Mouse (Mus musculus): ENCODE results near the gene Fblim1.
"Not testable (repeated sequence)": the region's sequence is repeated elsewhere in the genome, so short reads cannot be mapped to it uniquely, and the experiment has no call there.

Fblim1 gene

DNA sequence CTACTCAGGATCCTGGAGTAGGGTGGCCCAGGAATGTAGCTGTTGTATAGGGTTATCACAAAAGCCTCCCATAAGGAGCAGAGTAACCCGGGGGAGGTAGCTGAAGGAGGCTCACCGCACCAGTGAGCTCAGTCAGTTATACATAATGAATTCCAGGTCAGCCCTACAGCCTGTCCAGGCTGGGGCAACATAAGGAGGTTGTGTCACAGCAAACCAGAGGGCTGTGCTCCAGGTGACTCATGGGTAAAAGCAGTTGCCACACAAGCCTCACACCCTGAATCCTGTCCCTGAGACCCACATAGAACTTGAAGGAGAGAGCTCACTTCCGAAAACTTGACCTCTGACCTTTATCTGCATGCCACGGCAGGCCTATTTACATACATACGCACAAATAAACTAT lies 36.9 kb downstream of the Fblim1 start:
- DNase-seq (ENCODE audit: low spot score) = no peak

DNA sequence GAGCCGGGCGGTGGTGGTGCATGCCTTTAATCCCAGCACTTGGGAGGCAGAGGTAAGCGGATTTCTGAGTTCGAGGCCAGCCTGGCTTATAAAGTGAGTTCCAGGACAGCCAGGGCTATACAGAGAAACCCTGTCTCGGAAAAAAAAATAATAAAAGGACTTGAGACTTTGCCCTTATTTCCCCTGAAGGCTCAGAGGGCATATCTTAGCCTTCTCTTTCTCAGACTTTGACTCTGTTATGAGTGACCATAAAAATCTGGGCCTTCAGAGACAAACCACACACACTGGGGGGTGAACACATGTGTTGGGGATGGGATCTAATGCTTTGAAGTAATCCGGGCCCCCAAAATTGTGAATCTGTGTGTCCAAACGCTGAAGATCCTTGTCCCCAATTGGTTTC lies 38.7 kb downstream of the Fblim1 start:
- not testable (repeated sequence) for DNase-seq (ENCODE audit: low spot score)

DNA sequence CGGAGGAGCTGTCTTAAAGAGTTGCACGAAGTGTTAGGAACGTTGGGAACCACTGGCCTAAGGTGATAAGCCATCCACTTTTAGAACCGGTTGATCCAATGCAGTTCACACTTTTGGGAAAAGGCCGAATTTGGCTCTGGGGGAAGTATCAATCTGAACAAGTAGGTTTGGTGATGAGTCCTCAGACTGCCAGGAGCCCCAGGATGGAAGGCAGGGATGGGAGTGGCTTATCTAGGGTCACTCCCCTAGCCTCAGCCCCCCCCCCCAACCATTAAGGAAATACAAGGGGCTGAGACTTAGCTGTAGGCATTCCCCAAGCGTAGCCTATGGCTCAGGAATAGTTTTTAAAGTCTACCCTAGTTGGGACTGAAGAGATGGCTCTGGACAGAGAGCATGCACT lies 39.7 kb downstream of the Fblim1 start:
- no peak for DNase-seq (ENCODE audit: low spot score)

DNA sequence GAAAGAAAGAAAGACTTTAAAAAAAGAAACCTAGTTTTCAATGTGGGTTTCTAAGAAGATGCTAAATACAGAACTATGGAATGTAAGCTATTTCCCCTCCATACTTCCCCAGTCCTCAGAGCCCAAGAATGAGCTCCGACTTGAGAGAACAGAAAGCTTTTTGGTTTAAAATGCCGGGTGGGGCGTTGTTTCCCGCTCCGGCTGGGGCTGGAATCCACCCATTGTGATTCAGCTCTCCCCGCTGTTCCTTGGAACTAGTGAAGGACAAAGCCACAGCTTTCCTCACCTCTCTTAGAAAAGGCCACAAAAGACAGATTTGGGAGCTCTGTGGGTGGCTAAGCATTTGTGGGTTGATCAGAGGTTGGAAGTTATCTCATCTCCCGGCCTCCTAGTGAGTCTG lies 40.6 kb downstream of the Fblim1 start:
- no peak for DNase-seq (ENCODE audit: low spot score)

DNA sequence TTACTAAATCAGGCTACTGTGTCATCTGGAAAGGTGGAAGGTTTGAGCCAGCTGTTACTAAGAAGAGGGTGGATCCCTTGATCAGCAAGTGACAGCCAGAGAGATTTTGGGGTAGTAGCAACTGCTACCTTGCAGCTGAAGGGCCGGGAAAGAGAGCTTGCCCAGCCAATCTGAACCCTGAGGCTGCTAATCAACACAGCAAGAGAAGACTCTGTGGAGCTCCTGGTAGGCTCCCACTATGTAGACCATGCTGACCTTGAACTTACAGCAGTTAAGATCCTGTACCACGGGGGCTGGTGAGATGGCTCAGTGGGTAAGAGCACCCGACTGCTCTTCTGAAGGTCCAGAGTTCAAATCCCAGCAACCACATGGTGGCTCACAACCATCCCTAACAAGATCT lies 41.2 kb downstream of the Fblim1 start:
- no peak for DNase-seq (ENCODE audit: low spot score)

DNA sequence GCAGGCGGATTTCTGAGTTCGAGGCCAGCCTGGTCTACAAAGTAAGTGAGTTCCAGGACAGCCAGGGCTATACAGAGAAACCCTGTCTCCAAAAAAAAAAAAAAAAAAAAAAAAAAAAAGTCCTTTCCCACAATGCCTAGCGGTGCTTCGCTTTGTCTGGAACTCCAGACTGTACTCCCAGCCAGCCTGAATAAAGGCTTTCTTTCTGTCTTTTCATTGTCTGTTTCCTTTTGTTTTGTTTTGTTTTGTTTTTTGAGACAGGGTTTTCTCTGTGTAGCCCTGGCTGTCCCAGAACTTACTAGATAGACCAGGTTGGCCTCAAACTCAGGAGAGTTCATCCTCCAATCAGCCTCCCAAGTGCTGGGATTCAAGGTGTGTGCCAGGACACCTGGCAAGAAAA lies 41.7 kb downstream of the Fblim1 start:
- DNase-seq (ENCODE audit: low spot score) = no peak

DNA sequence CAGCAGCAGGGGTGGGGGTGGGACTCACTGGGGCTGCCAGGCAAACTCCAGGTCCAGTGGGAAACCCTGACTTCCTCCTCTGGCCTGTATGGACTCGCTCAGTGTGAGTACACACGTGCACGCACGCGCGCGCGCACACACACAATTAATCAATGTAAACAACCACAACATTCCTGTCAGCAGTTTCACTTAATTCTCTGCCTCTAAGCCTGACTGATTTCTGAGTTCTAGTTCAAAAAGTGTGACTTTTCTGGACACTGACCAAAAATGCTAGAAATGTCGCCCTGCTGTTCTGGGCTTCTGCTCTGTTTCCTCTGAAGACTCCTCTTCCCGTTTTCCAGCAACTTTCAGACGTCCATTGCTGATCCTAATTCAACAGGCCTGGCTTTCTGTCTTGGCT lies 43.6 kb downstream of the Fblim1 start:
- DNase-seq (ENCODE audit: low spot score) = no peak

DNA sequence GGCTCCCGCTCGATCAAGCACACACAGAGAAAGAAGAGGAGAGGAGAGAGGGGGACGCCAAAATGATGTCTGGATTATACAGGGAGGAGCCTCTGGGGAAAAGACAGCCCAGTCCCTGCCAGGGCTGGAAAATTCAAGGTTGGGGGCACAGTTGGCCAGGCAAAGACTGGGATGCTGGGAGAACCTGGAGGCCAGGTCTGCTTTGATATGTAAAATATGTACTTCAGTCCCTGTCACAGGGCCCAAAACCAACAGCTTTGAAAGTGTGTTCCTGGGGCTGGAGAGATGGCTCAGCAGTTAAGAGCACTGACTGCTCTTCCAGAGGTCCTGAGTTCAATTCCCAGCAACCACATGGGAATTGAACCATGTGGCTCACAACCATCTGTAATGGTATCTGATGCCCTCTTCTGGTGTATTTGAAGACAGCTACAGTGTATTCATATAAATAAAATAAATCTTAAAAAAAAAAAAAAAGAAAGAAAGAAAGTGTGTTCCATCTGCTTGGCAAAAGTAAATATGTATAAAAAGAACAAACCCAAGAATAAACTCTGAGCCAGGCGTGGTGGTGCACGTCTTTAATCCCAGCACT lies 44.5 kb downstream of the Fblim1 start:
- DNase-seq (ENCODE audit: low spot score) = not testable (repeated sequence)

DNA sequence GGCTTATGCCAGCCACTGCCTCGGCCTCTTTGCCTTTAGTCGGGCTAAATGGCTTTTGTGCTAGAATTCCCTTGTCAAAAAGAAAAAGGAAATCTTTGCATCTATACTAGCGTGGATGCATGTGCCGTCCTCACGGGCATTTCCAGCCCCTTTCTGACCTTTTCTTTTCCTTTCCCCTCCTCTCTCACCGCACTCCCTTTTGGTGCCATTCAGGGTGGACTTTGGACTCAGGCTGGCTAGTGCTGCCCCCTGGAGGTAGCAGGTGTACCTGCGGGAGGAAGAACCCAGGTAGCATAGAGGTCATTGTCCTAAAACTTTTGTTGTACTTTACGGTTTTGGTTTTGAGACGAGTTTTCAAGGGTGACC lies 46.0 kb downstream of the Fblim1 start:
- peak; percentile 89 for DNase-seq (ENCODE audit: low spot score)

DNA sequence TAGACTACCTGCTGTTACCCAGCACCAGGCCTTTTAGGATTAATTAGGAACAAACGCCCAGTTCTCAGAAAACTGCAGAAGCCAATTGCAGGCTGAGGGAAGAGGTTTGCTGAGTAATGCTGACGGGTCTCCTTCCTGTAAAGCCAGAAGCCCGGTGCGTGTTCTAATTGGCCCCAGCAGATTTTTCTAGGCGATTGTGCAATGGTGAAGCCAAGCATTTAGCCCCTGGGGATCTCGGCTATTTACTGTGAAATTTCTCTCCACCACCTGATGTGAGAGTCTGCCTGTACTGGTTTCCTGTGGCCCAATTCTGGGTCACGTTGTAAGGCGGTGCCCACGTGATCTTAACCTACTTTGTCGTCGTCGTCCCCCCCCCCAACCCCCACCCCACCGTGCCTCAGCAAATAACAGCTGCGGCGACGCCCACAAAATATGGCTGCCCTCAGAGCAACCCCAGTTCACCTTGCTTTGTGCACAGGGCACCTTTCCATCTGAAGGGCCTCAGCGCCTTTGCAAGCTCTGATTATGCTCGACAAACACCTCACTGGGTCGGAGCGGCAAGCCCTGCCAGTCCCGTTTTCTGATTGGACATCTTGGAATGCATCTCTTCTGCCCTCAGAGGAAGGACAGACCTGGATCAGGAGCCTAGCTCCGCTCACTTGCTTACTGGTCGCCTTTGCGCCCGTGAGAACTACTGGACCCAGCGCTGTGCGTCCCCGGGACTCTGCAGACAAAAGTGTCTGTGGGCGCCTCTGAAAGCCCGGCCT lies 46.6 kb downstream of the Fblim1 start:
- peak; percentile 87 for DNase-seq (ENCODE audit: low spot score)

DNA sequence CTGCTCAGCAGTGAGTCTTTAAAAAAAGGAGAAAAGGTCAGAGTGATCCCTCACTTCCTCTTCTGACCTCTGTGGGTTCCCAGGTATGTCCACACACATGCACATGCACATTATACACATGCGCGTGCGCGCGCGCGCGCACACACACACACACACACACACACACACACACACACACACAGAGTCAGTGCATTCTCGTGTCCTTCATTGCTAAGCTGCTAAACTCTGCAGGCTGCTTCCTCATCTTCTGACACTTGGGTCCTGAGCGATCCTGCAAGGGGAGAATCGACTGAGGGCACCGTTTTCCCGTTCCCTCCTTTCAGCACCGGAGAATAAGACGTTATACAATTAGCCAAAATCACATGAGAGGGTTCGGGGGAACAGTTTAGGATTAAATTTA lies 47.2 kb downstream of the Fblim1 start:
- DNase-seq (ENCODE audit: low spot score) = peak; percentile 25

DNA sequence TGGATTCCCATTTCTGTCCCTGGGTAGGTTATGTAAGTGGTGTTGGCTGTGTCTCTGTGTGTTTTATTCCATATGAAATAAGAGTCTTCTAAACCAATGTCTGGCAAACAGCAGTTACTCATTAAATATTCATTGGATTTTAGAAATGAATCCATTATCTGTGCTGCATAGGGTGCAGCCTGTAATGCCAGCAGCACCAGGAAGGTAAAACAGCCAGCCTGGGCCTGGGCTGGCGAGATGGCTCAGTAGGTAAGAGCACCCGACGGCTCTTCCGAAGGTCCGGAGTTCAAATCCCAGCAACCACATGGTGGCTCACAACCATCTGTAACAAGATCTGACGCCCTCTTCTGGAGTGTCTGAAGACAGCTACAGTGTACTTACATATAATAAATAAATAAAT lies 49.7 kb downstream of the Fblim1 start:
- not testable (repeated sequence) for DNase-seq (ENCODE audit: low spot score)

DNA sequence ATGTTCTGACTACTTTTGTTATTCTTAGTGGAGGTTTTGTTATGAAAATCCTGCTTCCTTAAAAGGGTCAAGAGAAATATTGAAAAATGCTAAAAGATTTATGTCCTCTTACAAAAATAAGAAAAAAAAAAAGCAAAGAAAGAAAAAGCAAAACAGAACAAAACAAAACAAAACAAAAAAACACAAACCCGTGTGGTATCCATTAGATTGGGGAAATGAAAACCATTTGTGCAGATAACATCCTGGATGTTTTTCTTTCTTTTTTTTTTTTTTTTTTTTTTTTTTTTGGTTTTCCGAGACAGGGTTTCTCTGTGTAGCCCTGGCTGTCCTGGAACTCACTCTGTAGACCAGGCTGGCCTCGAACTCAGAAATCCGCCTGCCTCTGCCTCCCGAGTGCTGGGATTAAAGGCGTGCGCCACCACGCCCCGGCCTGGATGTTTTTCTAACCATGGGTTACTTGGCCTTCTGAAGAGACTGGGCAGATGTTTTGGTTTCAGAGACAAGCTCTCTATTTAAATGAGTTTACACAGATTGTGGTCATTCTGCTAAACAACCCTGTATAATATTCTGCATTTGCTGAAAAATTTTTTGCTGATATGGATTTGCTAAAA lies 51.5 kb downstream of the Fblim1 start:
- DNase-seq (ENCODE audit: low spot score) = not testable (repeated sequence)

DNA sequence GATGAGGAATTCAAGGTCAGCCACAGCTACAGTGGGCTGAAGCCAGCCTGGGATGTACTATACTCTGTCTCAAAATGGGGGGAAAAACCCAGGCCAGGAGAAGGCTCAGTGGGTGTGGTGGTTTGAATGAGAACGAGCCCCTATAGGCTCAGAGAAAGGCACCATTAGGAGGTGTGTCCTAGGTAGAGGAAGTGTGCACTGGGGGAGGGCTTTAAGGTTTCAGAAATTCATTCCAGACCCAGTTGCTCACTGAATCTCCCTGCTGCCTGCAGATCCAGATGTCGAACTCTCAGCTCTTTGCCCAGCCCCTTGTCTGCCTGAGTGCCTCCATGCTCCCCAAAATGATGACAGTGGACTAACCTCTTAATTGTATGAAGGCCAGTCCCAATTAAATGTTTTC lies 53.4 kb downstream of the Fblim1 start:
- no peak for DNase-seq (ENCODE audit: low spot score)

DNA sequence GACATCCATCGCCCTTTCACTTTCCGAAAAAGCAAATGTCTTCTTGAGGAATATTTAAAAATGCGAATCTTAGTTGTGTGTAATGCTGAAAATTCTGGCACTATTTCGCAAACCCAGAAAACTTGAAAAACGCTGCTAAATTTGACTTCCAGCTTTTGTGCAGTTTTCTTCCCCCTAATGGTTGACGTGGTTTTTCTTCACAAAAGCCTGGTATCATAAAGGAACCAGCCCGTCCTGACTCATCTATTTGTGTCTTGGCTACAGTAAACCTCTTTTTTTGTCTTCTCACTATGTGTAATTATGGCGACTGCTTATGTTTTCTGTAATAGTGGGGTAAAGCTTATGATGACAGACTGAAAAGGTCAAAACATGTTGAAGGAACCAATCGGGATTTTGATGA lies 58.6 kb downstream of the Fblim1 start:
- peak; percentile 29 for DNase-seq (ENCODE audit: low spot score)

DNA sequence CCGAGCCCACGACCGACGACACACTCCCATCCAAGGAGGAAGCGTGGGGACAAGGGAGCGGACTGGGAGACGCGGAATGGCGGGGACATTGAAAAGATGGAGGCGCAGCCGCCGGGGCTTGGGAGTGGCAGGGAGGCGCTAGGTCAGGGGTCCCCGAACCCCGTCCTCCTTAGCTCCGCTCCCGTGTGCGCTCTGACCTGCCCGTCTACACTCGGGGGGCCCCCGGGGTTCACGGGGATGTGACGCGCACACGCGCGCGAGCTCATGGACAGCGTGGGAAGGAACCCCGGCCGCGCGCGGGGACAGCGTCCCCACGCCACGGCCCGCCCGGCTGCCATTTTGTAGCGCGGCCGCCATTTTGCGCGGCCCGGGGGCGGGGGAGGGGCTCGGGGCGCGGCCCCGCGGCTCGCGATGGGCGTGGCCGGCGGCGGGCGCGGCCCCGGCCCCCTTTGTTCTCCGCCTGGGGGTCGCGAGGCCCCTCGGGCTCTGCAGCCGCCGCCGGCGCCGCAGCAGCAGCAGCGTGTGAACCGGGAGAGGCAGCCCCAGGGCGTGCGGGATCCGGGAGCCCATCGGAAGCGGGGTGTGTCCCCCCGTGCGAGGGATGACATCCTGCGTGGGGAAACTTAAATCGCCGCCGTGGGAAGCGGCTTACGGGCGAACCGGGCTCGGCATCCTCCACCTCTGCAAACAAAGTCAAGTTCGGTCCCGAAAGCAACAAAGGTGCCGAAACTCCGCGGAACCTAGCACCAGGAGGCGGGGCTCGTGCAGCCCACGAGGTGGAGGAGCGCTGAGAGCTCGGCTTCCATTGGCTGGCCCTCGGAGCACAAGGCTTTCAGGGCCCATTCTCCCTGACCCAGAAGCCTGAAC lies 59.3 kb downstream of the Fblim1 start:
- DNase-seq (ENCODE audit: low spot score) = peak; percentile 91

DNA sequence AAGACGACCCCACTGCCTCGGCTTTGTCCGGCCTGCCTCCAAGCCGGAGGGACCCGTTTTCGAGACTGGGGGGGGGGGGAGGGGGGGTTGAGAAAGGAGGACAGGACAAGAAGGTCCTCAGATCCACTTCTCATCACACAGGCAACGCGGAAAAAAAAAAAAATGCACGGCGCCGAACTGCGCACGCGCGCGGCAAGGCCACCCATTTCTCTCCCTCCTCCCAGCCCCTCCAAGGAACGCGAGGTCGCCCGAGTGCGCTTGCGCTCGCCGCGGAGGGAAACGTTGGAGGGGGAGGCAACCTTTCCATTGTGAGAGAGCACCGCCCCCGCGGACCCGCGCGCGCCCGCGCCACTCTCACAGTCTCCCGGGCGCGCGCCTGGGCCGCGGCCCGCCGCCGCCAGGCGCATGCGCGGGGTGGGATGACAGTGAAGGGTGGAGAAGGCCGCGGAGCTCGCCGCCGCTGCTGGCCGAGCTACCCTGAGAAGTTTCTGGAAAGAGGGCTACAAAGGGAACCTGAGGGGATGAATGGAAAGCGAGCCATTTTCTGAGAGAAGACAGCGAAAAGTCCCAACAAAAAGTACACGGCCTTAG lies 60.1 kb downstream of the Fblim1 start:
- DNase-seq (ENCODE audit: low spot score) = peak; percentile 99

DNA sequence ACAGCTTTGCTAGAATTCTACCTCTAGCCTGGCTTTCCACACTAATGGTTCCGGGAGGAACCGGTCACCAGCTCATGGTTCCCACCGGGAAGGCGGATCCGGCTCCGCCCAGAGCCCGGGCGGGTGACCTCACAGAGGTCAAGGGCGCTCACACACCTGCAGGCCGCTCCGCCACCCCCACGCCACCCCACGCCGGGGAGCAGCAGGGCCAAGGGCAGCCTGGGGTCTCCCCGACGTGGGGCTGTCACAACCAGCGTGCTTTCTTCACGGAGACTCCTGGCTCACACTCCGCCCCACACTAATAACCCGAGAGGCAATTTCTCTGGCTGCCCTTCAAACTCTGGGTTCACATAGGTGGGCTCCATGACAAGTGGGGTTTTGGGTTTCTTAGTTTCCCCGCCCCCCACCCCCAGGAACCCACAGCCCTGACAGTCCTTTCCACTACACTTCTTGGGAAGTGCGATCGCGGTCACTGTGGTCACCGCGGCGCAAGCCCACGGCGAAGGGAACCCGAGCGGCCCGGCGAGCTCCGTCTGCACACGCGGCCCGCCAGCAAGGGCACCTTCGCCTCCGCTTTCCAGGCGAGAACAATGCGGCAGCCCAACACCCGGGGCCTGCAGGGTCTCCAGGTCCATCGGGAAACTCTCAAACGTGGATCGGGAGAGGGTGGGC lies 60.7 kb downstream of the Fblim1 start:
- peak; percentile 82 for DNase-seq (ENCODE audit: low spot score)

DNA sequence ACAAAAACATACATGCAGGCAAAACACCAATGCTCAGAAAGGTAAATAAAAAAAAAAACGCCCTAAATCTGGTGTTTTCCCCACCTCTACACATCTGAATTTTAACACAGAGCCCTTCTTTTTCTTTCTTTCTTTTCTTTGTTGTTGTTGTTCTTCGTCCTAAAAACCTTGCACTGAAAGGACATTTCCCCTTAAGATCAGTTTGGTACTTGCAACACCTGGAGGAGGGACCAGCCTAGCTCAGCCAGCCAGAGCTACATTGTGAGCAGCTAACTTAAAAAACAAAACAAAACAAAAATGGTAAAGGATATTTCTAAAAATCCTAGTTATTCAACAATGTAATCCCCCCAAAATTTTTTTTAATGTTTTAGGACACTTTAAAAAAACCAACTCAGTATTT lies 61.4 kb downstream of the Fblim1 start:
- DNase-seq (ENCODE audit: low spot score) = peak; percentile 16

DNA sequence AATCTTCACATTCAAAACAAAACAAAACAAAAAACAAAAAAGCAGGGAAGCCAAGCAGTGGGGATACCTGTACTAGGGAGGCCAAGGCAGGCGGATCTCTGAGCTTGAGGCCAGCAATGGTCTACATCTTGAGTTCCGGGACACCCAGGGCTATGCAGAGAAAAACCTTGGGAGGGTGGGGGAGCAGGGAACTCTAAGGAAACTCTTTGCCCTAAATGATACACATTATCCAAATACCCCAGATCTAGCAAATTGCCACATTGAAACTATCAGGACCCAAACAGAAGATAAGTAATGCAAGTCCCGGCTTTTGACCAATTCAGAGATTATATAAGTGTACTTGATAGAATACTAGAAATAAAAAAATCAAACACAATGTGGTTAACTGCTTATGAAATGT lies 62.3 kb downstream of the Fblim1 start:
- no peak for DNase-seq (ENCODE audit: low spot score)

DNA sequence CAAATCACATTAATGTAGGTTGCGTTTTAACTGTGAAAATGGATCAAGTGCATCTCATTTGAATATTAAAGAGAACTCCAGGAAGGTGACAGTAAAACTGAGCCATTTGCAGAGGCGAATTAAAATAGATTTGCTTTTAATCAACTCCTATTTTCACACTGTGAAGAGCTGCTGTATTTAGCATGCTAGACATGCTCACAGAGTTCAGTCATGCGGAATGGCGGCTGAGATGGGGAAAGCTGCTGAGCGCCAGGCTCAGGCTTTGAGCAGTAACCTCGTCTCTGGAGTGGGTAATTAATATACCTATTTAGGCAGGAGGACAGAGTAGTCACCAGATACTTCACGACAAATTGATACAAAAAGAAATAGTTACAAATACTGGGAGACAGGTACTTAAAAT lies 64.0 kb downstream of the Fblim1 start:
- no peak for DNase-seq (ENCODE audit: low spot score)

DNA sequence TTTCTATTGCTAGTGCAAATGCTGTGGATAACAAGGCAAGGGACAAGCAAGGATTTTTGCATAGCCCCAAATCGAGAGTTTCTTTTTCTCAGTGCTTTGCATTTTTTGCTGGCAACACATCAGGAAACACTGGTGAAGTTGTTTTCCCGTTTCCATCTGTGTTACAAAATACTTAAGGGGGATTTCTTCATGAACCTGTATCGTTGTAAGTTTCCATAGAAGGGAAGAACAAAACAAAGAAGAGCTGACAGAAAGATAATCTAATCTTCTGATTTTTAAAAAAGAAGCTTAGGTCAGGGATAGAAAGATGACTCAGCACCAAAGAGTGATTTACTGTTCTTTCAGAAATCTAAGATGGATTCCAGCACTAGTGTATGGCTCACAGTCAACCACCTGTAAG lies 65.1 kb downstream of the Fblim1 start:
- no peak for DNase-seq (ENCODE audit: low spot score)

Data from lung, postnatal 25 days (tissue).